ENCODE assay signal across 10 mouse cellular contexts in genomic region chr3:104770035-104770434, GRCm38 (mm10). TPM values are rescaled to one million over a fixed set of nuclear protein-coding genes. Genes with fewer than 3 reads are reported as not detected.
DNase-seq lines count a peak whose midpoint lies in the region; ATAC-seq and TF ChIP-seq lines count a peak whose summit lies in the region.
"Had no signal": no experiment of that assay in that cellular context is flagged by ENCODE, and none has a peak within 500 bp of the region (broad histone marks: within the 10 kb centered on the region; RNA-seq: fewer than 3 reads in every experiment).

No protein-coding gene starts in this region.

- peak; percentile 71 for TF ChIP-seq CTCF in hindbrain, postnatal 0 days (IDR thresholded peaks at IDR 0.05; ENCODE audit: low read depth)

- H3K4me3 ChIP-seq in hindbrain, postnatal 0 days (ENCODE audit: low read length), result no peak overlapping the region
- no peak overlapping the region for H3K4me3 ChIP-seq in hindbrain, embryonic 13.5 days
- H3K4me3 ChIP-seq: embryonic facial prominence, embryonic 13.5 days had no signal

- H3K27me3 ChIP-seq in hindbrain, postnatal 0 days (ENCODE audit: insufficient read depth, low read length), result no peaks in the 10 kb centered on the region
- H3K27me3 ChIP-seq in hindbrain, embryonic 13.5 days, result peaks cover 46% of the 10 kb centered on the region

- no peaks in the 10 kb centered on the region for H3K4me1 ChIP-seq in hindbrain, postnatal 0 days (ENCODE audit: insufficient read depth, low read length)
- no peaks in the 10 kb centered on the region for H3K4me1 ChIP-seq in hindbrain, embryonic 13.5 days (replicated peaks)

- no peak overlapping the region for H3K4me2 ChIP-seq in hindbrain, postnatal 0 days (ENCODE audit: low read depth, low read length)
- H3K4me2 ChIP-seq in hindbrain, embryonic 13.5 days, result no peak overlapping the region
- H3K4me2 ChIP-seq: embryonic facial prominence, embryonic 13.5 days had no signal

- no peak overlapping the region for H3K27ac ChIP-seq in hindbrain, postnatal 0 days
- no peak overlapping the region for H3K27ac ChIP-seq in hindbrain, embryonic 13.5 days

- H3K36me3 ChIP-seq in hindbrain, postnatal 0 days (ENCODE audit: insufficient read depth, low read length), result no peaks in the 10 kb centered on the region
- H3K36me3 ChIP-seq in hindbrain, embryonic 13.5 days, result no peaks in the 10 kb centered on the region
- H3K36me3 ChIP-seq: embryonic facial prominence, embryonic 13.5 days had no signal

- peak; percentile 46 for DNase-seq in hindbrain, postnatal 0 days (ENCODE audit: low spot score)
- peak; percentile 53 for DNase-seq in urinary bladder, postnatal 14 days (ENCODE audit: low spot score)
- no peak for DNase-seq in urinary bladder, adult 18-20 months (ENCODE audit: low spot score in 2 of 2)
- peak; percentile 62 for DNase-seq in lung, postnatal 36 days
- no peak for DNase-seq in frontal cortex, postnatal 14 days (ENCODE audit: low spot score in 2 of 2)
- DNase-seq in spleen, postnatal 14 days (ENCODE audit: low spot score in 2 of 2), result no peak

- H3K9me3 ChIP-seq in hindbrain, postnatal 0 days (ENCODE audit: low read length), result no peaks in the 10 kb centered on the region
- H3K9me3 ChIP-seq in hindbrain, embryonic 13.5 days, result no peaks in the 10 kb centered on the region
- H3K9me3 ChIP-seq: embryonic facial prominence, embryonic 13.5 days had no signal

- 57% methylated on average over 10 of the region's 10 CpGs for WGBS in hindbrain, postnatal 0 days
- WGBS in hindbrain, embryonic 13.5 days, result 66% methylated on average over 10 of the region's 10 CpGs

- ATAC-seq in hindbrain, postnatal 0 days, result no peak
- ATAC-seq in hindbrain, embryonic 13.5 days (ENCODE audit: low FRiP score), result no peak
- peak; percentile 71 for ATAC-seq in common myeloid progenitor, adult 5-6 weeks (replicated peaks; ENCODE audit: low read depth, poor library complexity, severe bottlenecking)

- no peak overlapping the region for H3K9ac ChIP-seq in hindbrain, postnatal 0 days (replicated peaks; ENCODE audit: low read length)
- no peak overlapping the region for H3K9ac ChIP-seq in hindbrain, embryonic 13.5 days
- H3K9ac ChIP-seq: embryonic facial prominence, embryonic 13.5 days had no signal

RNA-seq across cellular contexts. Expression of gene Ppm1j, which starts 10.8 kb away (rescaled TPM):
- 0.36 and 0.58 TPM in 2 replicates for total RNA-seq in hindbrain, postnatal 0 days (2014; rRNA removed)
- polyA plus RNA-seq in hindbrain, postnatal 0 days (2015; fragmentation: Nextera tagmentation; extraction: Ambion mirVana), result 0.99 and 1.9 TPM in 2 replicates
- polyA plus RNA-seq in hindbrain, embryonic 13.5 days (2015; fragmentation: Nextera tagmentation; extraction: Ambion mirVana), result 0.57 and 0.92 TPM in 2 replicates
- total RNA-seq in common myeloid progenitor, adult 5-6 weeks (2017), result 0.78 TPM in 1 of 2 replicates, not detected in the other

RNA-seq across cellular contexts. Expression of gene Fam19a3, which starts 11.6 kb away (rescaled TPM):
- total RNA-seq in hindbrain, postnatal 0 days (2014; rRNA removed), result 0.21 TPM in 1 of 2 replicates, not detected in the other
- not detected in 2 replicates for polyA plus RNA-seq in hindbrain, postnatal 0 days (2015; fragmentation: Nextera tagmentation; extraction: Ambion mirVana)
- 0.04 and 0.06 TPM in 2 replicates for polyA plus RNA-seq in hindbrain, embryonic 13.5 days (2015; fragmentation: Nextera tagmentation; extraction: Ambion mirVana)
- total RNA-seq in common myeloid progenitor, adult 5-6 weeks (2017), result not detected in 2 replicates
- polyA plus RNA-seq: liver, embryonic 16.5 days had no signal

RNA-seq across cellular contexts. Expression of gene Rhoc, which starts 18.1 kb away (rescaled TPM):
- total RNA-seq in hindbrain, postnatal 0 days (2014; rRNA removed), result 49.9 and 63.4 TPM in 2 replicates
- 54.8 and 55.7 TPM in 2 replicates for polyA plus RNA-seq in hindbrain, postnatal 0 days (2015; fragmentation: Nextera tagmentation; extraction: Ambion mirVana)
- polyA plus RNA-seq in hindbrain, embryonic 13.5 days (2015; fragmentation: Nextera tagmentation; extraction: Ambion mirVana), result 55.4 and 61.7 TPM in 2 replicates
- total RNA-seq in common myeloid progenitor, adult 5-6 weeks (2017), result 2.4 TPM in 1 of 2 replicates, not detected in the other

RNA-seq across cellular contexts. Expression of gene Mov10, which starts 48.3 kb away (rescaled TPM):
- total RNA-seq in hindbrain, postnatal 0 days (2014; rRNA removed), result 10.9 and 11.6 TPM in 2 replicates
- polyA plus RNA-seq in hindbrain, postnatal 0 days (2015; fragmentation: Nextera tagmentation; extraction: Ambion mirVana), result 8.0 and 8.9 TPM in 2 replicates
- polyA plus RNA-seq in hindbrain, embryonic 13.5 days (2015; fragmentation: Nextera tagmentation; extraction: Ambion mirVana), result 10.2 and 14.5 TPM in 2 replicates
- total RNA-seq in common myeloid progenitor, adult 5-6 weeks (2017), result 6.0 and 8.6 TPM in 2 replicates

Comparison
In these comparisons a context has a peak if more than half of its experiments do, and no peak if none do; other contexts are left out.
1. DNase-seq: peak in hindbrain, postnatal 0 days (single experiment), urinary bladder, postnatal 14 days (single experiment) and lung, postnatal 36 days (single experiment); none in urinary bladder, adult 18-20 months (0 of 2), frontal cortex, postnatal 14 days (0 of 2) and spleen, postnatal 14 days (0 of 2).
2. RNA of gene Rhoc, which starts 18.1 kb away (total RNA-seq): 49.9 to 63.4 TPM in hindbrain, postnatal 0 days; 2.4 TPM in common myeloid progenitor, adult 5-6 weeks; every median in the first group is over 10 times any median in the second.